Mouse (Mus musculus) adrenal gland (tissue): ENCODE results near the gene St14.
"Not testable (repeated sequence)": the region's sequence is repeated elsewhere in the genome, so short reads cannot be mapped to it uniquely, and the experiment has no call there.

Source experiments
- intact Hi-C: fragments of 180-260 bp; cut with DNase I; formaldehyde crosslinking; loops from one replicate; pipeline ENCODE4 v1.15.1; 2025

Gene St14

GRCm38 (mm10) chr9:31087466-31087865, 44.2 kb downstream of the St14 start:
- intact Hi-C loops: loop anchor here (10.0 kb wide), 1 partner anchor 257 kb away; no protein-coding TSS in a partner anchor

- intact Hi-C loops: loop anchor here (10.0 kb wide), 1 partner anchor 258 kb away; no protein-coding TSS in a partner anchor
Measured at GRCm38 (mm10) chr9:31086754-31087145, 44.9 kb downstream of the St14 start.

GRCm38 (mm10) chr9:31086085-31086753, 45.4 kb downstream of the St14 start:
- intact Hi-C loops: loop anchor here (10.0 kb wide), 1 partner anchor 259 kb away; no protein-coding TSS in a partner anchor

DNA sequence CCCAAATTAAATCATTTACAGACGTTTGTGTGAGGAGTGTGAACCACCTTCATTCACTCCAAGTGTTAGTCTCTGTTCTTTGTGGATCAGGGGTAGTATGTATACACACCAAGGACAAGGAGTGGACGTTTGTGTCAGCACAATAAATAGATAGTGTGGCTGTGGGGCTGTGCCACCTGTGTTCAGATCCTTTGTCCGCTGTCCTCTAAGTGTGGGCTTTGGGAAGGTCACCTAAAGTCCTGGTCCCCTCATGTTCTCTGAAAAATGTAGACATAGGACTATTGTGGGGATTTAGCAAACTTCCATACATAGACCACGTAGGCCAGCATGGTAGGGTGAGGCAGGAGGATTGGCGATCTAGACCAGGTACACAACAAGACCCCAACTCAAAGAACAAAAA, 46.1 kb downstream of the St14 start:
- intact Hi-C loops: loop anchor here (10.0 kb wide), 1 partner anchor 259 kb away; no protein-coding TSS in a partner anchor

DNA sequence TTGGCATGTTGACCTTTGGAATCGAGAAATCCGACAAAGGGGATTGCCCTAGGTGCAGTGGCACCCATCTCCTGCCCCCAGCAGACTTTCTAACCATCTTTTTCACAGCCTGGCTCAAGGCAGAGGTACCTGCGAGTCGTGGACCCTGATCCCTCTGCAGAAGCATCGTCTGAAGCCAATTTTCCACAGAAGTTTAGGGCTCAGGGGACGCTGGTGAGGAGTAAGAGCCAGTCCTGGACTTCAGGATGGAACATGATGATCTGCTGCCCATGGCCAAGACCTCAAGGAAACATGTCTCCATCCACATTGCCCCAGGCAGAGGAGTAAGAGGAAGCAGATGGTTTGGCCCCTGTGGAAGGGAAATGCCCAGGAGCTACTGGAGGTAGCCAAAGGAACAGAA, 48.9 kb downstream of the St14 start:
- intact Hi-C loops: loop anchor here (2.0 to 10.0 kb wide), 4 partner anchors 140 to 645 kb away; partner anchors contain the start of gene Adamts8

DNA sequence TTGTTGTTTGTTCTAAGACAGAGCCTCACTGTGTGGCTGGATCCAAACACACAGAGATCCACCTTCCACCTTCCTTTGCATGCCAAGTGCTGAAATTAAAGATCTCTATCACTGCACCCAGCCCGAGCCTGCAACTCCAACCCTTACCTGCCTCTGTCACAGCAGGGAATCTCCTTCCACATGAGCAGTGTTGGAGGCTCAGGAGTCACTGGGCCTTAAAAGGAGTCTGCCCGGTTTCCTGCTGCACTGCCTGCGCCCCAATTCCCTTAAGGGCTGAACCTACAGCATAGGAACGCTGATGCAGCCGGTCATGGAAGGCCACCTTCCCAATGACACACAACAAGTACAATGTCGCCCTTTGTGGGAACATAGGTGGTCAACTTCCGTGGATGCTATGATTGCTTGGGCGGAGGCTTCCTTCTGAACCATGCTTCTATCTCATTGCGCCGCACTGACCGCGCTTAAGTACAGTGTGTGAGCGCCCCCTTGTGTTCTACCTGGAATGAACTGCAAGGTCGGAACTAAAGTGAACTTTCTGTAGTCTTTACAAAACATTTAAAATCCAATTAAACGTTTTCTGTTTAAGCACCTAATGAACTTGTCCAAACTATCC, 49.5 kb downstream of the St14 start:
- intact Hi-C loops: loop anchor here (2.0 to 10.0 kb wide), 4 partner anchors 140 to 645 kb away; partner anchors contain the start of gene Adamts8

DNA sequence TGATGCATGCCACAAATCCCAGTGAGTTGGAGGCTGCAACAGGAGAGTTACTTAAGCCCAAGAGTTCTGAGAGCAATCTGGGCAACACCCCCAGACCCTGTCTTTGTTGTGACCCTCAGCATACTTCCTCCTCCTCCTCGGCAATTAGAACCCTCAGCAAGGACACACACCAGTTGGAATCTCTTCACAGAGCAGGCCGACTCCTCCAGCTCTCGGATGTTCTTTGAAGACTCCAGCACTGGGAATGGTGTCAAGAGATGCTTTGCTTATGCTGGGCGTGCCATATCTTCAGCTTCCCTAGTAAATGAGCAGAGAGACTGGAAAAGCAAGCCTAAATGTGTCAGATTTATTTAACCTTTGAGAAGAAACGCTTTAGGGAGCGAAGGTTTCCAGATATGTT, 50.9 kb downstream of the St14 start:
- intact Hi-C loops: loop anchor here (5.0 to 10.0 kb wide), 3 partner anchors 138 to 643 kb away; partner anchors contain the start of gene Adamts8

DNA sequence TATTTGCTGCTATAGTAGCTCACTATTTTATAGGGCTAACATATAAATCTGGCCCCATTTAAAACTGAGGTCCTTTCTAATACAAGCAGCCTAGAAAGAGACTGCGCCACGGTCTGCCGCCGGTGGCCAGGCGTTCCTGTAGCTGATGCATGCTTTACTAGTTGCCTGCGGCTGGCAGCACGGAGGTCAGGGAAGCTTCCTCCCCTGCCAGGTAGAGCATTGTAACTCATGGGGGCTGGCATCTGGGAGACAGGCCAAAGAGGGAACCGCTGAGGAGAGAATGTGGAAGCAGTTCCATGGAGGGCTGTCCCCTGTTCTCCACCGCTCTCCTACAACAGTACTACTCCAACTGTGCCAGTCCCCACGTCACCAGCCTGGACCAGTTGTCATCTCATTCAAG, 56.8 kb downstream of the St14 start:
- intact Hi-C loops: no loop called here

DNA sequence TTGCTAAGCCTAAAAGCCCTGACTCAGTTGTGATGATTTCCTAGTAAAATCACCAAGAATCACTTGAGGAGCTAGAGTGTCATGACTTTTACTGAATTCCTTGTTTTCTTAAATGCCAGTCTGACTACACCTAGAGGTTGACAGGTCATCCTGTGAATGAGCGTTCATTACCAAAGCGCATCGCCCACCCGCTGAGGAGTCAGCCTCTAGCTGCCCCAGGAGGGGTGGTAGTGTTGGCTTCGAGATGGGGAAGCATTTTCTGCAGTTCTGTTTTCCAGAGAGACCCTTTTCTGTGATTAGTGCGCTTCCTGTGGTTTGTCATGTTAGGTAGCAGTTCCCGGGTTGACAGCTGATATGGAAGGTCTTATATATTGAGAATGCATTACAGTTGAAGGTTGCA, 57.9 kb downstream of the St14 start:
- intact Hi-C loops: no loop called here

DNA sequence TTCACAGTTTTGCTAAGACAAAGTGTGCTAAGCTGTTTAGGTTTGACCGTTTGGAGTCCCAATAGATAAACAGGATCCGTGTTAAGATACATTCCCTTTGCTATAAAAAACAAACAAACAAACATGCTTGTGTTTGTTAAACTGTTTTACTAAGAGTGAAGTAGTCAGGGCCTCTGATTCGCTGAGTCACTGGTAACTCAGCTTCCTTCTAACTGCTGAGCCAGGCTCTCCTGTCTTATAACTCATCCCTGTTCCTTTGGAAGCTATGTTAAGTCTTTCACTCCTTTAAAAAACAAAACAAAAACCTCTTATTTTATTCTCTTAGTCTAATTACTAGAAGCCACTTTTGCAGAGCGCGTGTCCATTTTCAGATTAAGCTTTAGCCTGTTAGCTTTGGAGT, 59.4 kb downstream of the St14 start:
- intact Hi-C loops: no loop called here

- intact Hi-C loops: no loop called here
Measured at GRCm38 (mm10) chr9:31070706-31071105, 60.9 kb downstream of the St14 start.

DNA sequence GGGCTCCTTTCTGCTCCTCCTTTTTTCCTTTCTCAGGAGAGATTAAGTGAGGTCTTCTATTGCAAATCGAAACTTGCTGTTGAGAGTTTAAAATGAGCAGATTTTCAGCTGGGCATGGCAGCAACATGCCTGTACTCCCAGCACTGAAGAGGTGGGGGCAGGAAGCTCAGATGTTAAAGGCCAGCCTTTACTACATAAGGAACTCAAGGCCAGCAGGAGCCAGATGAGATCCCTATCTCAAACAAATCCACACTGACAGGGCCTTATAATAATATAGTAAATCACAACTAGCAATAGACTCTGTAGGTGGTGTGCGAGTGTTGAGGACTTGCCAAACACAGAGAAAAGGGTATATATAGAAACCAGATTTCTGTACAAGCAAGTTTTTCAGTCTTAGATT, 72.9 kb downstream of the St14 start:
- intact Hi-C loops: no loop called here

DNA sequence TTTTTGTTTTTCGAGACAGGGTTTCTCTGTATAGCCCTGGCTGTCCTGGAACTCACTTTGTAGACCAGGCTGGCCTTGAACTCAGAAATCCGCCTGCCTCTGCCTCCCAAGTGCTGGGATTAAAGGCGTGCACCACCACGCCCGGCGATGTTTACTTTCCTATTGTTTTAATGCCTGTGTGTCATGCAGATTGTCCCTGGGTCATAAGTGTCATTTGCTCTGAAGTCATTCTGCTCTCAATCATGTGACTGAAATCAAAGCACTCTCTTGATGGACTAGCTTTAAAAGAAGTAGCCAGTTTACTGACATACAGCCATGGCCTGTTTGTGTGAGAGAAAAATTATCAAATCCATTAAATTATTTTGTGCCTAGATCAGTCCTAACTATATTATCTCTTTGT, 80.1 kb downstream of the St14 start:
- intact Hi-C loops: not testable (repeated sequence)

- intact Hi-C loops: no loop called here
Measured at GRCm38 (mm10) chr9:31050208-31050607, 81.4 kb downstream of the St14 start.
